Mouse (Mus musculus) gonadal fat pad, adult 2 months (tissue): ENCODE data around the gene Fam189b. TPM values are rescaled to one million over a fixed set of nuclear protein-coding genes. Genes with fewer than 3 reads are reported as not detected.

Experiments
- DNase-seq: peaks from one replicate; pipeline ENCODE4 v3.0.0-alpha.2; 2012; ENCODE audit warnings: low read depth
- polyA plus RNA-seq: library from polyadenylated mRNA; depleted of rRNA; stranded (reverse); fragments of >200 nt; gene quantifications from 2 replicates; pipeline ENCODE4 v1.2.3, GENCODE M21; 2012; rRNA removed

The Fam189b gene
- polyA plus RNA-seq, 1 experiment: 12.9 TPM

DNA sequence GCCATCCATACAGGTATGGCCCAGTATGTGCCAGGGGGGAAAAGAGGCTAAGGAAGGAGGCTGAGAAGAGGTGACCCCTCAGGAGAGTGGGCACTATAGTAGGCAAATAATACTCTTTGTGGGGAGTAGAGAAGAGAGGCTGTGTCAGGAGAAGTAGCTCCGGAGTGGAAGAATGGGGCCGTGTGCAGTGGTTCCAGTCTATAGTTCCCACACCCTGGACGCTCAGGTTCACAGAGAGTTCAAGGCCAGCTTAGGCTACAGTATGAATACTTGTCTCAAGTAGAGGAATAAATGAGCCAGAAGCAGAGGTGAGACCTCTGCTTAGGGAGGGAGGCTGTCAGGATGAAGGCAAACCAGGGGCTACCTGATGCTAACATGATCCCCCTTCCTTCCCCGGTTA lies 46.3 kb downstream of the Fam189b start:
- DNase-seq: no peak

DNA sequence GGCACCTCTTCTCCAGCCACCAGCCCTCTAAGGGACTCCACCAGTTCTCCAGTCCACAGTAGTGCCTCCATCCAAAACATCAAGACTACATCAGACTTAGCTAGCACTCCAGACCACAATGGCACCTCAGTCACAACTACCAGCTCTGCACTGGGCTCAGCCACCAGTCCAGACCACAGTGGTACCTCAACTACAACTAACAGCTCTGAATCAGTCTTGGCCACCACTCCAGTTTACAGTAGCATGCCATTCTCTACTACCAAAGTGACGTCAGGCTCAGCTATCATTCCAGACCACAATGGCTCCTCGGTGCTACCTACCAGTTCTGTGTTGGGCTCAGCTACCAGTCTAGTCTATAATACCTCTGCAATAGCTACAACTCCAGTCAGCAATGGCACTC lies 47.6 kb downstream of the Fam189b start:
- no peak for DNase-seq

DNA sequence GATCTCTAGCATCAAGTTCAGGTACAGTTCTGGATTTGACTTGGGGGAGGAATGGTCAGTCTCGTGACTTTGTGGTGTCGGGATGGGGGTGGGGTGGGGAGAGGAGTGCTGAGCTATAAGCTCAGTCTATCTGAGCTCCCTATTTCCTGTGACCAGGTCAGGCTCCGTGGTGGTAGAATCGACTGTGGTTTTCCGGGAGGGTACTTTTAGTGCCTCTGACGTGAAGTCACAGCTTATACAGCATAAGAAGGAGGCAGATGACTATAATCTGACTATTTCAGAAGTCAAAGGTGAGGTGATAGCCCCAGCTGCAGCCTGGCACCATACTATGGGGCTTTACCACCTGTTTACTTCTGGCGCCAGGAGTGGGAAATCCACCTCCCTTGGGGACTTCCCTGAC lies 48.4 kb downstream of the Fam189b start:
- no peak for DNase-seq

DNA sequence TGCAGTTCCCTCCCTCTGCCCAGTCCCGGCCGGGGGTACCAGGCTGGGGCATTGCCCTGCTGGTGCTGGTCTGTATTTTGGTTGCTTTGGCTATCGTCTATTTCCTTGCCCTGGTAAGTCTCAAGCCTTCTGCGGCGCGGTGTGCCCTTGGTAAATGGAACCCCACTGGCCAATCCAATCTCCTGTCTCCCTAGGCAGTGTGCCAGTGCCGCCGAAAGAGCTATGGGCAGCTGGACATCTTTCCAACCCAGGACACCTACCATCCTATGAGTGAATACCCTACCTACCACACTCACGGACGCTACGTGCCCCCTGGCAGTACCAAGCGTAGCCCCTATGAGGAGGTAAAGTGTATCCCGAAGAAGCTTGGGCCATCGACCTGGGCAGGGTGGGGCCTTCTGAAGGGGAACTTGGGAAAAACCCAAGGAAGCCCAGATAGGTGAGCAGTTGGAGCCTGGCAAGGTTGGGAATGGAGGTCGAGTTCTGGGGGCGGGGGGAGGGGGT lies 48.9 kb downstream of the Fam189b start:
- DNase-seq: no peak

DNA sequence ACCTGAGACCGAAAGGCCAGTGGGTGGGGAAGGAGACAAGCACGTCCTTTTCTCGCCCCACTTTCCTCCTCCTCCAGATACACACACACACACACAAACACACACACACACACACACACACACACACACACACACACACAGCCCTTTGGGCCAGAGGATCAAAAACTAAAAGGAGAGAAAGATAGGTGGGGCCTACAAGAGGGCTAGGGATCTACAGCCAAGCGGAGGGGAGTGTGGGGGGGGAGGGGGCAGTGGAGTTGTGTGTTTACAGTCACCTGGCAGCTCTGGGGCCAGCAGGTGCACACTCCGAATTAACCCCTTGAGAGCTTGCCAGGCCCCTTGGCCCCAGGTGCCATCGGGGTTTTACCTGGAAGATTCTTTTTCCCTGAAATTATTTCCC lies 49.7 kb downstream of the Fam189b start:
- DNase-seq: no peak

DNA sequence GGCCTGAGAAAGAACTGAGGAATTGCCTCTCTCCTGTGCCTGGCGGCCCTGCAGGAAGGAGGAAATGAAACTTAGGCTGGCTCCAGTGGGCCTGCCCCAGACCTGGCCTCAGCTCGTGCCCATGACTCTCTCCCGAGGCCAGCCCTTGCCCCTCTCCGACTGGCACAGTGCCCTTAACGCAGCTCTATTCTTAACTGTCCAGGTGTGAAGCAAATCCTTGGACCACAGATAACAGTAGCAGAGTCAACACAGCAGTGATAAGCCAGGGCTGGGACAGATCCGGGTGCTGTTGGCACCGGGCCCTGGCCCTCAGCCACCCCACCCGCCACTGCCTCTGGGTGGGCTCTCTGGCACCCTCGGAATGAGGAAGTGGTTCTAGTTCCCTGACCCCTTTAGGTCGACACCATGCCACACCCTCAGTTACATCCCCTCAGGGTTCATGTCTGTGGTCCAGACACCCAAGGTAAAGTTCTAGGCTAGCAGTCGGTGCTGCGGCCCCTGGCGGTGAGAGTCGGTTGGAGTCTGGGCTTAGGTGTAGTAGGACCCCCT lies 50.7 kb downstream of the Fam189b start:
- DNase-seq: no peak

DNA sequence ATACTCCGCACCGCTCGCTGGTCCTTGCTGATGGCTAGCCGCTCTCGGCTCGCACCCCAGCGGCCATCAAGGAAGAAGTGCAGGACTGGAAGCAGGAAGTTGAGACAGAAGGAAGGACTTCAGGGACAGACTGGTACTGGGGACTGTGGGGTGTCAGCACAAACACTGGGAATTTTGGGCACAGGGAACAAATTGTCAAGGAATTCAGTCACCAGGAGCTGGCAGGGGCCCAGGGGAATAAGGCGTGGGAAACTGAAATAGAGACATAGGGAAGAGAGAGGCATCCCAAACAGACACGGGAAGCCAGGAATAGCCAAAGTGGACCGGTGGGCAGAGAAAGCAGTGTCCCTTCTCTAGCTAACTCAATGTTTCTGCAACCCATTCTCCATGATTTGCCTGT lies 53.6 kb downstream of the Fam189b start:
- DNase-seq: no peak

DNA sequence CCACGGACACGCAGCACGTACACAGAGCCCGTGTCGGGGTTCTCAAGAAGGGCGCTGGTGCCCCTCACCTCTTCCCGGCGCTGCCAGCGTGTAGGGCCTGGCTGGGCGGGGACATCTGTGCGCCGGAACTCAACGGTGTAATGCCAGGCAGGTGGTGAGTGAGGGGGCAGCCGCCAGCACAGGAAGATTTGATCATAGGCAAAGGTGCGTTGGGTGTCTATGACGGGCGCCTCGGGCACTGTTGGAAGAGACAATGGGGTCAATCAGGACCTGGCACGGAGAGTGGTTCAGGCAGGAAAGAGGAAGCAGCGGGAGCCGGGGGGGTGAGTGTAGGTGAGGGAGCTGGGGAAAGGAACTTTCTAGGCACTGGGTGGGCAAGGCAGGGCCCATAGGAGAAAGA lies 54.7 kb downstream of the Fam189b start:
- no peak for DNase-seq

DNA sequence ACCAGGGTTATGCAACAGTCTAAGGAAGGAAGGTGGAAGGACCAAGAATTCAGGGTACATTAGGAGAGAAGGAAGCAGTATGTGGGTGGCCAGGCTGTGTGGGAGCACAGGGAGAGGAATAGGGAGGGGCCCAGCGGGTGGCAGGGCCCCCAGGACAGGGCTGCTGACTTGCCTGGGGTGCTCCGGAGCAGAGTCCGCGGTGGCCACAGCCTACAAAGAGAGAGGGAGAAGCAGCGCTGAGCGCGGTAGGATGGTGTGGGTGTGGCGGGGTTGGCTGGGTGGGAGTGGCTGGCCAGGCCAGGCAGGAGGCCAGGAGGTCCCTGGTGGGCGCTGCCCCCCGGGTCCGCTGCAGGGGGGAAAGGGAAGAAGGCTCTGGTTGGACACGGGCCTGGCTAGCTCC lies 55.6 kb downstream of the Fam189b start:
- DNase-seq: no peak

Other genes starting within 250 kb of the Fam189b start
- 10.8 and 11.8 TPM in 2 replicates for gene Ash1l, start 232.5 kb upstream of the Fam189b start, polyA plus RNA-seq
- gene Dap3, start 232.0 kb upstream of the Fam189b start, polyA plus RNA-seq: 36.3 and 49.2 TPM in 2 replicates
- gene Rusc1, start 89.8 kb upstream of the Fam189b start, polyA plus RNA-seq: 38.4 and 45.6 TPM in 2 replicates
- gene Gm43738, start 82.0 kb upstream of the Fam189b start, polyA plus RNA-seq: not detected in 2 replicates
- 187 and 221 TPM in 2 replicates for gene Fdps, start 81.2 kb upstream of the Fam189b start, polyA plus RNA-seq
- gene Pklr, start 47.0 kb upstream of the Fam189b start, polyA plus RNA-seq: 6.5 and 10.3 TPM in 2 replicates
- 0.77 and 1.1 TPM in 2 replicates for gene Hcn3, start 22.9 kb upstream of the Fam189b start, polyA plus RNA-seq
- gene Clk2, start 18.3 kb upstream of the Fam189b start, polyA plus RNA-seq: 67.9 and 68.0 TPM in 2 replicates
- gene Scamp3, start 5.7 kb upstream of the Fam189b start, polyA plus RNA-seq: 105 and 120 TPM in 2 replicates
- 140 and 143 TPM in 2 replicates for gene Gba, start 19.8 kb downstream of the Fam189b start, polyA plus RNA-seq
- 30.0 and 40.7 TPM in 2 replicates for gene Thbs3, start 32.0 kb downstream of the Fam189b start, polyA plus RNA-seq
- gene Mtx1, start 43.9 kb downstream of the Fam189b start, polyA plus RNA-seq: 150 and 153 TPM in 2 replicates
- gene Muc1, start 45.9 kb downstream of the Fam189b start, polyA plus RNA-seq: 0.69 and 1.5 TPM in 2 replicates
- 120 and 144 TPM in 2 replicates for gene Krtcap2, start 62.8 kb downstream of the Fam189b start, polyA plus RNA-seq
- gene Trim46, start 63.2 kb downstream of the Fam189b start, polyA plus RNA-seq: 3.0 and 3.3 TPM in 2 replicates
- gene Dpm3, start 76.2 kb downstream of the Fam189b start, polyA plus RNA-seq: 481 and 623 TPM in 2 replicates
- 264 and 294 TPM in 2 replicates for gene Slc50a1, start 87.4 kb downstream of the Fam189b start, polyA plus RNA-seq
- gene Efna1, start 98.0 kb downstream of the Fam189b start, polyA plus RNA-seq: 36.7 and 40.9 TPM in 2 replicates
- 5.2 and 7.3 TPM in 2 replicates for gene Efna3, start 139.8 kb downstream of the Fam189b start, polyA plus RNA-seq
- gene Efna4, start 154.9 kb downstream of the Fam189b start, polyA plus RNA-seq: 13.7 and 15.0 TPM in 2 replicates
- gene Adam15, start 166.9 kb downstream of the Fam189b start, polyA plus RNA-seq: 170 and 223 TPM in 2 replicates
- 2.5 and 3.1 TPM in 2 replicates for gene Dcst2, start 178.8 kb downstream of the Fam189b start, polyA plus RNA-seq
- 3.6 and 4.3 TPM in 2 replicates for gene Dcst1, start 182.1 kb downstream of the Fam189b start, polyA plus RNA-seq
- 71.3 and 87.9 TPM in 2 replicates for gene Zbtb7b, start 211.6 kb downstream of the Fam189b start, polyA plus RNA-seq
- gene Lenep, start 219.7 kb downstream of the Fam189b start, polyA plus RNA-seq: not detected in 2 replicates
- gene Flad1, start 228.7 kb downstream of the Fam189b start, polyA plus RNA-seq: 41.9 and 47.7 TPM in 2 replicates
- gene Cks1b, start 235.2 kb downstream of the Fam189b start, polyA plus RNA-seq: 51.7 and 55.1 TPM in 2 replicates
- gene Shc1, start 235.3 kb downstream of the Fam189b start, polyA plus RNA-seq: 114 and 118 TPM in 2 replicates
- 38.0 and 43.3 TPM in 2 replicates for gene Pygo2, start 247.1 kb downstream of the Fam189b start, polyA plus RNA-seq